Mouse (Mus musculus) MEL (cell line): ENCODE measurements around the gene Pin1. TPM values are rescaled to one million over a fixed set of nuclear protein-coding genes. Genes with fewer than 3 reads are reported as not detected.

Source experiments
- DNase-seq: peaks from one replicate; pipeline ENCODE4 v3.0.0; 2011; ENCODE audit warnings: low read depth, low spot score
- H3K27ac ChIP-seq: 2 replicates; pipeline ENCODE4 v1.5.1; 2012; ENCODE audit warnings: low read depth, mild to moderate bottlenecking, control low read depth, low read length, moderate library complexity; ENCODE audit not compliant: control insufficient read depth
- H3K27me3 ChIP-seq, 2 experiments: fragments of 150-350 bp in 1 of 2; sonication (generic) in 1 of 2; 2 replicates each; pipeline ENCODE4 v1.6.1; 2012; ENCODE audit warnings: low read length in 2 of 2, mild to moderate bottlenecking in 2 of 2, improper control_type of control experiment in 1 of 2, moderate library complexity in 1 of 2; ENCODE audit not compliant: insufficient read depth in 2 of 2, control insufficient read depth in 1 of 2
- H3K36me3 ChIP-seq, 2 experiments: 2 replicates each; pipeline ENCODE4 v1.6.1; 2012 to 2014; ENCODE audit warnings: low read length in 2 of 2, improper control_type of control experiment in 1 of 2, inconsistent platforms in 1 of 2, mild to moderate bottlenecking in 1 of 2; ENCODE audit not compliant: insufficient read depth in 2 of 2, control insufficient read depth in 1 of 2
- H3K4me1 ChIP-seq, 2 experiments: fragments of 150-350 bp in 1 of 2; sonication (generic) in 1 of 2; 2 replicates each; pipeline ENCODE4 v1.6.1; 2012; ENCODE audit warnings: low read length in 2 of 2, improper control_type of control experiment in 1 of 2, mild to moderate bottlenecking in 1 of 2; ENCODE audit not compliant: insufficient read depth in 2 of 2, control insufficient read depth in 1 of 2
- H3K4me3 ChIP-seq, 2 experiments: fragments of 150-350 bp in 1 of 2; sonication (generic) in 1 of 2; 2 replicates each; pipeline ENCODE4 v1.5.1; 2012; ENCODE audit warnings: low read depth in 2 of 2, low read length in 2 of 2, mild to moderate bottlenecking in 2 of 2, moderate library complexity in 2 of 2, control low read depth in 1 of 2, improper control_type of control experiment in 1 of 2; ENCODE audit not compliant: control insufficient read depth in 1 of 2, insufficient read depth in 1 of 2
- H3K79me2 ChIP-seq: 2 replicates; pipeline ENCODE4 v1.6.1; 2012; ENCODE audit warnings: mild to moderate bottlenecking, low read length, moderate library complexity; ENCODE audit not compliant: control insufficient read depth, poor library complexity, insufficient read depth
- H3K9ac ChIP-seq: 2 replicates; pipeline ENCODE4 v1.6.1; 2012; ENCODE audit warnings: low read depth, mild to moderate bottlenecking, control low read depth, low read length, moderate library complexity; ENCODE audit not compliant: control insufficient read depth, poor library complexity, severe bottlenecking
- H3K9me3 ChIP-seq: fragments of 150-350 bp; sonication (generic); replicated peaks from 2 replicates; pipeline ENCODE4 v1.6.1; 2012; ENCODE audit warnings: mild to moderate bottlenecking, low read length, improper control_type of control experiment, moderate library complexity; ENCODE audit not compliant: insufficient read depth
- CHD2 ChIP-seq: IDR thresholded peaks from 2 replicates; pipeline ENCODE4 v1.6.1; 2011; ENCODE audit warnings: low read length, improper control_type of control experiment
- CTCF ChIP-seq, 3 experiments: IDR thresholded peaks in 2 of 3; conservative IDR thresholded peaks in 1 of 3; 2 replicates each; pipeline ENCODE4 v1.5.1; 2011 to 2012; ENCODE audit warnings: low read length in 3 of 3, low read depth in 2 of 3, mild to moderate bottlenecking in 2 of 3, improper control_type of control experiment in 1 of 3, inconsistent platforms in 1 of 3, mixed read lengths in 1 of 3, moderate library complexity in 1 of 3; ENCODE audit not compliant: control insufficient read depth in 1 of 3, insufficient read depth in 1 of 3, poor library complexity in 1 of 3, severe bottlenecking in 1 of 3
- E2F4 ChIP-seq: IDR thresholded peaks from 2 replicates; pipeline ENCODE4 v1.6.1; 2011; ENCODE audit warnings: low read depth, low read length, improper control_type of control experiment, borderline replicate concordance
- ETS1 ChIP-seq: IDR thresholded peaks from 2 replicates; pipeline ENCODE4 v1.6.1; 2012; ENCODE audit warnings: low read depth, mild to moderate bottlenecking, inconsistent platforms, low read length, improper control_type of control experiment, moderate library complexity
- GABPA ChIP-seq: IDR thresholded peaks from 2 replicates; pipeline ENCODE4 v1.6.1; 2012; ENCODE audit warnings: low read depth, mild to moderate bottlenecking, inconsistent platforms, low read length, improper control_type of control experiment, moderate library complexity
- GATA1 ChIP-seq: IDR thresholded peaks from 2 replicates; pipeline ENCODE4 v1.6.1; 2011; ENCODE audit warnings: low read depth, low read length, improper control_type of control experiment
- MAFK ChIP-seq: IDR thresholded peaks from 2 replicates; pipeline ENCODE4 v1.6.1; 2011; ENCODE audit warnings: low read depth, mild to moderate bottlenecking, low read length, improper control_type of control experiment, borderline replicate concordance
- MAX ChIP-seq: IDR thresholded peaks from 2 replicates; pipeline ENCODE4 v1.6.1; 2011; ENCODE audit warnings: low read length, improper control_type of control experiment
- MAZ ChIP-seq: IDR thresholded peaks from 2 replicates; pipeline ENCODE4 v1.6.1; 2012; ENCODE audit warnings: low read depth, mild to moderate bottlenecking, inconsistent platforms, low read length, improper control_type of control experiment
- MEF2A ChIP-seq: IDR thresholded peaks from 2 replicates; pipeline ENCODE4 v1.6.1; 2014; ENCODE audit warnings: low read depth, mild to moderate bottlenecking, inconsistent platforms, low read length, improper control_type of control experiment; ENCODE audit not compliant: poor library complexity, insufficient replicate concordance, severe bottlenecking; ENCODE audit errors: extremely low read depth
- MXI1 ChIP-seq: IDR thresholded peaks from 2 replicates; pipeline ENCODE4 v1.6.1; 2011; ENCODE audit warnings: mild to moderate bottlenecking, low read depth, low read length, improper control_type of control experiment
- MYB ChIP-seq: IDR thresholded peaks from 2 replicates; pipeline ENCODE4 v1.6.1; 2011; ENCODE audit warnings: mild to moderate bottlenecking, low read depth, low read length, improper control_type of control experiment
- MYC ChIP-seq: IDR thresholded peaks from 2 replicates; pipeline ENCODE4 v1.6.1; 2011; ENCODE audit warnings: low read depth, mild to moderate bottlenecking, low read length, improper control_type of control experiment, moderate library complexity
- NELFE ChIP-seq: IDR thresholded peaks from 2 replicates; pipeline ENCODE4 v1.6.1; 2011; ENCODE audit warnings: low read depth, low read length, improper control_type of control experiment
- POLR2A ChIP-seq, 2 experiments: IDR thresholded peaks; 2 replicates each; pipeline ENCODE4 v1.6.1; 2011 to 2012; ENCODE audit warnings: low read length in 2 of 2, mild to moderate bottlenecking in 2 of 2, control low read depth in 1 of 2, improper control_type of control experiment in 1 of 2, low read depth in 1 of 2, moderate library complexity in 1 of 2; ENCODE audit not compliant: control insufficient read depth in 1 of 2, insufficient read depth in 1 of 2, poor library complexity in 1 of 2
- POLR2AphosphoS2 ChIP-seq: IDR thresholded peaks from 2 replicates; pipeline ENCODE4 v1.6.1; 2011; ENCODE audit warnings: low read length, improper control_type of control experiment
- POLR2AphosphoS5 ChIP-seq: IDR thresholded peaks from 2 replicates; pipeline ENCODE4 v1.6.1; 2012; ENCODE audit warnings: low read depth, borderline replicate concordance, mild to moderate bottlenecking, inconsistent platforms, low read length, moderate library complexity, mixed read lengths
- RAD21 ChIP-seq: IDR thresholded peaks from 2 replicates; pipeline ENCODE4 v1.6.1; 2011; ENCODE audit warnings: mild to moderate bottlenecking, low read depth, low read length, improper control_type of control experiment
- RCOR1 ChIP-seq: IDR thresholded peaks from 2 replicates; pipeline ENCODE4 v1.6.1; 2012; ENCODE audit warnings: low read depth, mild to moderate bottlenecking, inconsistent platforms, low read length, improper control_type of control experiment
- SMC3 ChIP-seq: IDR thresholded peaks from 2 replicates; pipeline ENCODE4 v1.6.1; 2011; ENCODE audit warnings: low read depth, low read length, improper control_type of control experiment
- TBP ChIP-seq: IDR thresholded peaks from 2 replicates; pipeline ENCODE4 v1.8.0; 2011; ENCODE audit warnings: low read depth, low read length, improper control_type of control experiment
- TCF12 ChIP-seq: IDR thresholded peaks from 2 replicates; pipeline ENCODE4 v1.6.1; 2014; ENCODE audit warnings: low read depth, mild to moderate bottlenecking, inconsistent platforms, low read length, improper control_type of control experiment, moderate library complexity
- UBTF ChIP-seq: IDR thresholded peaks from 2 replicates; pipeline ENCODE4 v1.6.1; 2012; ENCODE audit warnings: low read depth, mild to moderate bottlenecking, inconsistent platforms, low read length, improper control_type of control experiment, moderate library complexity, borderline replicate concordance; ENCODE audit not compliant: insufficient read depth
- USF1 ChIP-seq: IDR thresholded peaks from 2 replicates; pipeline ENCODE4 v1.6.1; 2014; ENCODE audit warnings: low read depth, mild to moderate bottlenecking, inconsistent platforms, low read length, improper control_type of control experiment, moderate library complexity
- ZC3H11A ChIP-seq: IDR thresholded peaks from 2 replicates; pipeline ENCODE4 v1.6.1; 2012; ENCODE audit warnings: low read depth, mild to moderate bottlenecking, inconsistent platforms, low read length, improper control_type of control experiment
- ZKSCAN1 ChIP-seq: IDR thresholded peaks from 2 replicates; pipeline ENCODE4 v1.6.1; 2012; ENCODE audit warnings: low read depth, mild to moderate bottlenecking, inconsistent platforms, low read length, improper control_type of control experiment, moderate library complexity
- polyA plus RNA-seq, 2 experiments: library from polyadenylated mRNA; stranded (reverse) in 1 of 2; unstranded in 1 of 2; fragments of >175 nt in 1 of 2; fragments of >200 nt in 1 of 2; gene quantifications; 2 replicates each; pipeline versions ENCODE4 v1.2.1 to v1.2.4; 2012; ENCODE audit warnings: low replicate concordance in 2 of 2, low read depth in 1 of 2; ENCODE audit not compliant: insufficient read length in 2 of 2, insufficient read depth in 1 of 2, missing spikeins in 1 of 2
- total RNA-seq: library from RNA; depleted of rRNA; stranded (reverse); fragments of 300-350 nt; gene quantifications from 2 replicates; pipeline ENCODE4 v1.2.3, GENCODE M21; 2012

Pin1 gene
- total and polyA plus RNA-seq, 3 experiments: 136 to 202 (median 201) TPM

DNA sequence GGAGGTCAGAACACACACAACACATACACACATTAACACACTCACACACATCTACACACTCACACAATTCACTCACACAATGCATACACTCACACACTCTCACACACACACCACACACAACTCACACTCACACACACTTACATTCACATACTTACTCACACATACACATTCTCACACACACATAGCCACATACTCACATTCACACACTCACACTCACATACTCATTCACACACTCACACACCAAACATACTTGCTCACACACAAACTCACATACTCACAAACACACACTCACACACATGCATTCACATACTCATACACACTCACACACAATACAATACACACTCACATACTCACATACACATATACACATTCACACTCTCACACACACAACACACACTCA is 53.5 kb downstream of the Pin1 start:
- Histone ChIP-seq H3K36me3 (no peaks in the 10 kb centered on the region), H3K27ac (no peak overlapping the region), H3K79me2 (no peaks in the 10 kb centered on the region), H3K27me3 (peaks cover 2% of the 10 kb centered on the region in 2 experiments; a peak in 1 of 4 replicates), H3K4me1 (no peaks in the 10 kb centered on the region), H3K9ac (no peak overlapping the region), H3K9me3 (no peaks in the 10 kb centered on the region), H3K4me3 (no peak overlapping the region)
- DNase-seq: no peak
- TF ChIP-seq MAX (no peak), POLR2AphosphoS5 (peak; percentile 96; the same call in 1 of the 2 replicates), USF1 (no peak), MEF2A (no peak), MAZ (no peak), MXI1 (no peak), MAFK (no peak), RAD21 (no peak), ETS1 (no peak)

DNA sequence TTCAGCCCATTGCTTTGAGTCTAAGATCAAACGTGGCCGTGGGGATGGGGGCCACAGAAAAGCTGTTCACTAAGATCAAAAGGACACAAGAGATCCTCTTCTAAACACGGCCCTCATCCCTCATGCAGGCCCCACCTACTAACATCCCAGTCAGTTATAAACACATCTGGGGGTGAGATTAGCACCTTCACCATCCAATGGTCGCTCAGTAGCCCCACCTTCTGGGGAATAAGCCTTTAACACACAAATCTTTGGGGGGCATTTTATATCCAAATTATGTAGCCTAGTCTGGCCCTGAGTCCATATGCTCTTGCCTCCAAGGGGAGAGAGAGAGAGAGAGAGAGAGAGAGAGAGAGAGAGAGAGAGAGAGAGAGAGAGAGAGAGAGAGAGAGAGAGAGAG is 54.1 kb downstream of the Pin1 start:
- Histone ChIP-seq H3K27me3 (peaks cover 2% of the 10 kb centered on the region in 2 experiments; a peak in 1 of 4 replicates), H3K9ac (no peak overlapping the region), H3K27ac (no peak overlapping the region), H3K9me3 (no peaks in the 10 kb centered on the region), H3K4me1 (no peaks in the 10 kb centered on the region), H3K79me2 (no peaks in the 10 kb centered on the region), H3K36me3 (no peaks in the 10 kb centered on the region), H3K4me3 (no peak overlapping the region)
- TF ChIP-seq GABPA (no peak), E2F4 (no peak), MYB (no peak), POLR2AphosphoS2 (no peak), RAD21 (peak; percentile 49), MAFK (no peak), UBTF (no peak), MXI1 (no peak), MYC (no peak), SMC3 (peak; percentile 77), TBP (no peak), CTCF (IDR thresholded peaks at IDR 0.05 in 2 of 3, conservative IDR thresholded peaks at IDR 0.05 in 1 of 3; ENCODE audit: control insufficient read depth in 1 of 3, insufficient read depth in 1 of 3, low read depth in 2 of 3, low read length in 3 of 3, poor library complexity in 1 of 3, severe bottlenecking in 1 of 3) (peak in 2 of 3 experiments; percentile 38 to 66; a peak in 4 of 6 replicates), MAZ (no peak), CHD2 (no peak), NELFE (no peak), ZC3H11A (peak; percentile 42; the same call in 1 of the 2 replicates), TCF12 (no peak), ZKSCAN1 (no peak), GATA1 (no peak), RCOR1 (no peak), POLR2AphosphoS5 (no peak), ETS1 (no peak), POLR2A (IDR thresholded peaks at IDR 0.05; ENCODE audit: control insufficient read depth in 1 of 2, insufficient read depth in 1 of 2, low read depth in 1 of 2, low read length in 2 of 2, poor library complexity in 1 of 2) (no peak)
- peak; percentile 66 for DNase-seq
